Mouse (Mus musculus): ENCODE results near the gene Vmn2r85.
"Not testable (repeated sequence)": the region's sequence is repeated elsewhere in the genome, so short reads cannot be mapped to it uniquely, and the experiment has no call there.

Gene Vmn2r85

GRCm38 (mm10) chr10:130429603-130430002 is at the start of gene Vmn2r85:
TSS of gene Vmn2r85 (minus strand) at chr10:130429703.
- not testable (repeated sequence) for DNase-seq

- DNase-seq, result no peak
These were observed 40.8 kb upstream of the Vmn2r85 start for GRCm38 (mm10) chr10:130470311-130470760.

- DNase-seq, result not testable (repeated sequence)
These were observed 26.4 kb upstream of the Vmn2r85 start, which contains the start of gene Vmn2r86 for GRCm38 (mm10) chr10:130455950-130456349. TSS of gene Vmn2r86 (minus strand) at chr10:130456050.

GRCm38 (mm10) chr10:130444776-130445175 is 15.3 kb upstream of the Vmn2r85 start:
- DNase-seq, result no peak

- not testable (repeated sequence) for DNase-seq
These were observed 4.8 kb upstream of the Vmn2r85 start for GRCm38 (mm10) chr10:130434185-130434898.

GRCm38 (mm10) chr10:130422368-130422767 is 7.1 kb downstream of the Vmn2r85 start:
- not testable (repeated sequence) for DNase-seq

GRCm38 (mm10) chr10:130420401-130420800 is 9.1 kb downstream of the Vmn2r85 start:
- no peak for DNase-seq

GRCm38 (mm10) chr10:130419954-130420353 is 9.5 kb downstream of the Vmn2r85 start:
- not testable (repeated sequence) for DNase-seq

GRCm38 (mm10) chr10:130416352-130416751 is 13.2 kb downstream of the Vmn2r85 start:
- DNase-seq, result not testable (repeated sequence)

- not testable (repeated sequence) for DNase-seq
These were observed 17.3 kb downstream of the Vmn2r85 start for GRCm38 (mm10) chr10:130412167-130412698.

- DNase-seq, result no peak
These were observed 35.3 kb downstream of the Vmn2r85 start, which contains the start of gene Vmn2r84 for GRCm38 (mm10) chr10:130394232-130394631. TSS of gene Vmn2r84 (minus strand) at chr10:130394332.

- DNase-seq, result no peak
These were observed 54.4 kb downstream of the Vmn2r85 start for GRCm38 (mm10) chr10:130375145-130375544.

- DNase-seq, result no peak
These were observed 56.9 kb downstream of the Vmn2r85 start for GRCm38 (mm10) chr10:130372491-130373173.

- no peak for DNase-seq
These were observed 57.9 kb downstream of the Vmn2r85 start for GRCm38 (mm10) chr10:130371644-130372043.

GRCm38 (mm10) chr10:130370005-130370682 is 59.4 kb downstream of the Vmn2r85 start:
- no peak for DNase-seq

GRCm38 (mm10) chr10:130368384-130368783 is 61.1 kb downstream of the Vmn2r85 start:
- DNase-seq, result no peak

- DNase-seq, result no peak
These were observed 64.7 kb downstream of the Vmn2r85 start for GRCm38 (mm10) chr10:130364766-130365165.

All from layer of hippocampus, adult 9-11 months (tissue).